8 mouse cellular contexts compared by ENCODE assay signal in the genomic region with DNA sequence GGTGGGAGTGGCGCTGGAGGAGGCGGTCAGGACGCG. TPM values are rescaled to one million over a fixed set of nuclear protein-coding genes. Genes with fewer than 3 reads are reported as not detected.
A peak's percentile ranks its signal among the peaks of the same experiment; 100 is the strongest.
DNase-seq lines count a peak whose midpoint lies in the region; ATAC-seq and TF ChIP-seq lines count a peak whose summit lies in the region.

A gene (plus strand): TSS at position 6 of the 36 bp plus-strand sequence.

- H3K4me1 ChIP-seq in lung, embryonic 14.5 days (ENCODE audit: insufficient read depth) = peaks cover 2% of the 10 kb centered on the region
- H3K4me1 ChIP-seq in forebrain, embryonic 11.5 days (replicated peaks; ENCODE audit: control insufficient read depth, insufficient read depth, low read length) = peaks cover 3% of the 10 kb centered on the region; the same call in 1 of the 2 replicates
- peaks cover 18% of the 10 kb centered on the region for H3K4me1 ChIP-seq in intestine, embryonic 16.5 days (ENCODE audit: control insufficient read depth, insufficient read depth, low read length)
- H3K4me1 ChIP-seq in neural tube, embryonic 13.5 days (replicated peaks) = peaks cover 20% of the 10 kb centered on the region

- peak within 1 kb of the TSS; percentile 54 for H3K4me3 ChIP-seq in lung, embryonic 14.5 days (ENCODE audit: low read depth, low read length)
- peak within 1 kb of the TSS; percentile 39 for H3K4me3 ChIP-seq in forebrain, embryonic 11.5 days (ENCODE audit: low read depth, low read length)
- H3K4me3 ChIP-seq in intestine, embryonic 16.5 days (ENCODE audit: low read length) = peak within 1 kb of the TSS; percentile 59
- H3K4me3 ChIP-seq in neural tube, embryonic 13.5 days = peak within 1 kb of the TSS; percentile 42

- ATAC-seq in lung, embryonic 14.5 days (ENCODE audit: insufficient read depth) = no peak
- ATAC-seq in forebrain, embryonic 11.5 days (replicated peaks; ENCODE audit: low FRiP score) = no peak
- ATAC-seq in intestine, embryonic 16.5 days = no peak; the same call in 1 of the 2 replicates
- ATAC-seq in neural tube, embryonic 13.5 days (ENCODE audit: low read depth) = no peak

- no peaks in the 10 kb centered on the region for H3K9me3 ChIP-seq in lung, embryonic 14.5 days (ENCODE audit: low read depth, low read length)
- no peaks in the 10 kb centered on the region for H3K9me3 ChIP-seq in forebrain, embryonic 11.5 days (ENCODE audit: control insufficient read depth, low read length)
- no peaks in the 10 kb centered on the region for H3K9me3 ChIP-seq in intestine, embryonic 16.5 days (ENCODE audit: control insufficient read depth, low read length)
- H3K9me3 ChIP-seq in neural tube, embryonic 13.5 days = no peaks in the 10 kb centered on the region

- peaks cover 12% of the 10 kb centered on the region; the same call in 1 of the 2 replicates for H3K27me3 ChIP-seq in lung, embryonic 14.5 days (ENCODE audit: insufficient read depth, low read length)
- H3K27me3 ChIP-seq in forebrain, embryonic 11.5 days (ENCODE audit: control insufficient read depth, insufficient read depth, low read length) = peaks cover 14% of the 10 kb centered on the region
- H3K27me3 ChIP-seq in intestine, embryonic 16.5 days (replicated peaks; ENCODE audit: control insufficient read depth, insufficient read depth, low read length) = peaks cover 19% of the 10 kb centered on the region; the same call in 1 of the 2 replicates
- peaks cover 50% of the 10 kb centered on the region for H3K27me3 ChIP-seq in neural tube, embryonic 13.5 days

- 3% methylated on average over 4 of the region's 4 CpGs for WGBS in lung, embryonic 14.5 days
- 6% methylated on average over 4 of the region's 4 CpGs for WGBS in forebrain, embryonic 11.5 days
- 0% methylated on average over 3 of the region's 4 CpGs for WGBS in intestine, embryonic 16.5 days
- 0% methylated on average over 4 of the region's 4 CpGs for WGBS in neural tube, embryonic 13.5 days

- no peak for TF ChIP-seq CTCF in lung, embryonic 14.5 days (IDR thresholded peaks at IDR 0.05; ENCODE audit: low read depth)

- H3K36me3 ChIP-seq in lung, embryonic 14.5 days (ENCODE audit: insufficient read depth) = peaks cover 18% of the 10 kb centered on the region; the same call in 1 of the 2 replicates
- H3K36me3 ChIP-seq in forebrain, embryonic 11.5 days (ENCODE audit: control insufficient read depth, insufficient read depth, low read length) = no peaks in the 10 kb centered on the region
- H3K36me3 ChIP-seq in intestine, embryonic 16.5 days (ENCODE audit: control insufficient read depth, insufficient read depth, low read length) = 0 out of 2 replicates have a peak, but pooled peaks cover 4% of the 10 kb centered on the region
- peaks cover 25% of the 10 kb centered on the region for H3K36me3 ChIP-seq in neural tube, embryonic 13.5 days

- H3K4me2 ChIP-seq in lung, embryonic 14.5 days = peak within 1 kb of the TSS; percentile 76
- H3K4me2 ChIP-seq in forebrain, embryonic 11.5 days (ENCODE audit: low read depth, low read length, severe bottlenecking) = peak within 1 kb of the TSS; percentile 53
- peak within 1 kb of the TSS; percentile 95 for H3K4me2 ChIP-seq in intestine, embryonic 16.5 days (ENCODE audit: low read depth, low read length)
- peak within 1 kb of the TSS; percentile 49 for H3K4me2 ChIP-seq in neural tube, embryonic 13.5 days

- peak within 1 kb of the TSS; percentile 65 for H3K9ac ChIP-seq in lung, embryonic 14.5 days
- H3K9ac ChIP-seq in forebrain, embryonic 11.5 days (ENCODE audit: low read length) = peak within 1 kb of the TSS; percentile 48
- peak within 1 kb of the TSS; percentile 71 for H3K9ac ChIP-seq in intestine, embryonic 16.5 days (ENCODE audit: low read depth, low read length)
- H3K9ac ChIP-seq in neural tube, embryonic 13.5 days = peak within 1 kb of the TSS; percentile 60

- H3K27ac ChIP-seq in lung, embryonic 14.5 days (ENCODE audit: low read depth) = peak within 1 kb of the TSS; percentile 42; the same call in 1 of the 2 replicates
- no peak within 1 kb of the TSS for H3K27ac ChIP-seq in forebrain, embryonic 11.5 days (ENCODE audit: low read depth, low read length)
- no peak within 1 kb of the TSS for H3K27ac ChIP-seq in intestine, embryonic 16.5 days (ENCODE audit: low read length)
- peak within 1 kb of the TSS; percentile 52; the same call in 1 of the 2 replicates for H3K27ac ChIP-seq in neural tube, embryonic 13.5 days (replicated peaks)

- DNase-seq in lung, embryonic 14.5 days = no peak
- no peak for DNase-seq in lung, postnatal 25 days (ENCODE audit: low spot score)
- DNase-seq in forebrain, embryonic 11.5 days (ENCODE audit: low spot score) = no peak
- no peak for DNase-seq in testis, postnatal 14 days (ENCODE audit: low spot score)
- DNase-seq in urinary bladder, postnatal 25 days (ENCODE audit: low spot score) = no peak
- no peak for DNase-seq in thymus, postnatal 4 days

RNA-seq across cellular contexts. Expression of the gene that starts here (rescaled TPM):
- polyA plus RNA-seq in lung, embryonic 14.5 days (2014; fragmentation: Nextera tagmentation; extraction: Ambion mirVana) = 7.3 and 8.0 TPM in 2 replicates
- 2.5 and 4.2 TPM in 2 replicates for polyA plus RNA-seq in forebrain, embryonic 11.5 days (2014; fragmentation: Nextera tagmentation; extraction: Ambion mirVana)
- 2.9 and 3.2 TPM in 2 replicates for polyA plus RNA-seq in intestine, embryonic 16.5 days (2015; fragmentation: Nextera tagmentation; extraction: Ambion mirVana)
- polyA plus RNA-seq in neural tube, embryonic 13.5 days (2015; fragmentation: Nextera tagmentation; extraction: Ambion mirVana) = 4.4 and 4.9 TPM in 2 replicates

Comparison
In these comparisons a context has a peak if more than half of its experiments do, and no peak if none do; other contexts are left out.
1. H3K27ac ChIP-seq: peak in lung, embryonic 14.5 days (single experiment) and neural tube, embryonic 13.5 days (single experiment); none in forebrain, embryonic 11.5 days (single experiment) and intestine, embryonic 16.5 days (single experiment).
2. Peak in every context shown above with its lines, with median percentiles within 50 percentile points of each other: H3K4me2 ChIP-seq, H3K4me3 ChIP-seq and H3K9ac ChIP-seq.